Mouse (Mus musculus) urinary bladder, postnatal 25 days (tissue): ENCODE measurements around the gene B630019K06Rik.
"Not testable (repeated sequence)": the region's sequence is repeated elsewhere in the genome, so short reads cannot be mapped to it uniquely, and the experiment has no call there.

Experiments
- DNase-seq: peaks from one replicate; pipeline ENCODE4 v3.0.0; 2022; ENCODE audit warnings: low spot score

Gene B630019K06Rik

DNA sequence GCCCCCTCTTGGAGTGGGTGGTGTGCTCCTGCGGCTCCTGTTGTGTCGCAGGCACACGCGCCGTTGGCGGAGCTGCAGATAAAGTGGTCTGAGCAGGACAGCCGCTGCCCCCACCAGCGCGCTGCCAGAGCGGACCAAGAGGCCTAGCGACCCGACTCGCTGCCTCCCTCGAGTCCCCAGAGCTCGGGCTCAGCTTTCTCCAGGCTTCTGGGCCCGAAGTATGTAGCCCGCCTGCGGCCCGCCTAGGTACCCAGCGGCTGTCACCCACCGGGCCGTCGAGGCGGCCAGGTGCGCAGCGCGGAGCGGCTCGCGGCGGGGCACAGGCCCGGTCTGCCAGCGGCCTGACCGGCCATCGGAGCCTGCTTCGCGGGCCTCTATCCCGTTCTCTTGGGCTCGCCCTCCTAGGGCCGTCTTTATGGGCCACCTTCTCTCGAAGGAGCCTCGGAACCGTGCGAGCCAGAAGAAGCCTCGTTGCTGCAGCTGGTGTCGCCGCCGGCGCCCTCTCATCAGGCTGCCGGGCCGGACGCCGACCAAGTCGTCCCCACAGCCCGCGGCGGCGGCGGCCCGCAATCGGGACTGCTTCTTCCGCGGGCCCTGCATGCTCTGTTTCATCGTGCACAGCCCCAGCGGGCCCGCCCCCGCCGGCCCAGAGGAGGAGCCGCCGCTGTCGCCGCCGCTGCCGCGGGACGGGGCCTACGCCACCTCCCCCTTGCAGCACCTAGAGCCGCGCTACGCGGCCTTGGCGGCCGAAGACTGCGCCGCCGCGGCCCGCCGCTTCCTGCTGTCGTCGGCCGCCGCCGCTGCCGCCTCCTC lies at the start of gene B630019K06Rik:
TSS of gene B630019K06Rik (plus strand) at position 40 of the 813 bp plus-strand sequence.
- peak; percentile 55 for DNase-seq

DNA sequence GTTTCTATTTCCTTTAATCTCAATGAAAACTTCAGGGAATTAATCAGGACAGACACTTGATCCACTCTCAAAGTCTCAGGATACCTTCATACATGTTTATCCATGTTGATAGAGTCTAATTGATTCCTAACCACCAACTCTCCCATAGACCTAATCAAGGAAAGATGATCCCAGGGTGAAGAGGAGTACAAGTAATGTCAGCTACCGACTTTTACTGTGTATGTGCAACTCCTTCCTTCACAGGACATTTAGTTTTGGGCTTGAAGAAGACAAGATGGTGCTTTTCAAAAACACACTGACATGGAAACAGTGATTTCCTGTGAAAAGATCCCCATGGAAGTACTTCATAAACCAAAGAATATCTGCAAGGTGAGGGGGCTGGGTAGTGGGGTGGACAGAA lies 48.5 kb upstream of the B630019K06Rik start, which contains the start of gene Gm6592:
TSS of gene Gm6592 (plus strand) at position 301 of the 400 bp plus-strand sequence.
- no peak for DNase-seq

DNA sequence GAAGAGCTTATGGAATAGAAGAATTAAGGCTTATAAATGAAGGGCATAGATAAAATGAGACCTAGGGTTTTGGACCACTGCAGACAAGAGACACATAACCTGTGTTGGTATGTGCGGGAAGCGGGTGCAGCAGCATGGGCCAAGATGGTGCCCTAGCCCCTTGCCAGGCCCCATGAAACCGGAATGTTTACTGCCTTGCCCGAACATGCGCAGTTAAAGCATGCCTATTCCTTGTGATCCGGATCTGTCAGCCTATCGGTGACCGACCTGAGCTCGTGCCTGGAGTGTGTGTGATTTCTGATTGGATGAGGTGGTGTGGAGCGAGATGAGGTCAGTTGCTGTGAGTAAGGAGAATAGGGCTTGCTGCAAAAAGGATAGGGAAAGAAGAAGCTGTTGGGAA lies 39.7 kb upstream of the B630019K06Rik start:
- no peak for DNase-seq

DNA sequence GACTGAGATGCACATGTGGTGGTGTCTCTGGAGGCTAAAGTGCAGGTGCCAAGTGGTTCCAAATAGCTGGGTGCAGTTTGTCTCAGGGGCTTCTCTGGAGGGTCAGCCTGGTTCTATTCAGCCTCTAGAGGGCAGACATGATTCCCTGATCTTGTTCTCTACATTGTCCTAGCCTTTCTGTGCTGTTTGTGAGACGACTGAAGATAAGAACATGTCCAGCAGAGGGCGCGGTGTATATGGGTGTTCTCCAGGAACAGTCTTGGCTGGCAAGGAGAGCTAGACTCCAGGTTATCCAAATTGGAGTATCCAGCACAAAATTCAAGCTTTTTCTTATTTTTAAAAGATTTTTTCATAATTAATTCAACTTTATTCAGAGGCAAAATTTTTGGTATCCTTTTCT lies 27.9 kb upstream of the B630019K06Rik start:
- DNase-seq, result peak; percentile 47

DNA sequence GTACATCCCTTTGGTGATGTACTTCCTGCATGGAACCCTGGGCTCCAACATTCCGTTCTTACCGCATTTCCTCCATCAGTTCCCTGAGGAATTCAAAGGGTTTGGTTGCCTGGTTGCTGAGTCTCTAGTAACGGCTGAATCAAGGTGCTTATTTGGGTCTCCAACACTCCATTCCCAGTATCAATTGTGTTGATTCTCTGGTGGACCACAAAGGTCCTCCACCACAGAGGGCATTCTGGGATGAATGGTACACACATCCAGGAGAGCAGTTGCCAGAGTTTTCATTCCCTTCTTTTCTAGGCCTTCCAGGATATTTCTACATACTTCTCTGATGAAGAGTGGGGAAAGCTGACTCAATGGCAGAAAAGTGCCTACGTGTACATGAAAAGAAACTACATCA lies 18.2 kb upstream of the B630019K06Rik start, which contains the start of gene Gm5751:
TSS of gene Gm5751 (plus strand) at position 301 of the 400 bp plus-strand sequence.
- DNase-seq, result not testable (repeated sequence)

DNA sequence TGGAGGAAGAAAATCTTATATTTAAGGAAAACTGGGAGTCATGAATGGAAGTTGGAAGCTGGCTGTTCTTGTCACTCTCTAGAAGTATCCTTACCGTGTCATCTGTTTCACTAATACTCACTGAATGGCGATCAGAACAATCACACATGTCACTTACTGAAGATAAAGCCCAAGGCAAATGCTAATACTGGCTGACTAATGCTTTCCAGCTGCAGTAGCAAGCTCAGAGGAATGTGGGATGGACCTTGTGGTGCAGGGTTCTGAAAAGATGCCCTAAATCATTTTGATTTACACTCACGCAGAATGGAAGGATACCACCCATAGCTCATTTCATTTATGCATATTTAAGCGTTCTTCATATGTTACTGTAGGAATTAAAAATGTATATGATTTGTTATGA lies 7.8 kb upstream of the B630019K06Rik start:
- DNase-seq, result no peak

DNA sequence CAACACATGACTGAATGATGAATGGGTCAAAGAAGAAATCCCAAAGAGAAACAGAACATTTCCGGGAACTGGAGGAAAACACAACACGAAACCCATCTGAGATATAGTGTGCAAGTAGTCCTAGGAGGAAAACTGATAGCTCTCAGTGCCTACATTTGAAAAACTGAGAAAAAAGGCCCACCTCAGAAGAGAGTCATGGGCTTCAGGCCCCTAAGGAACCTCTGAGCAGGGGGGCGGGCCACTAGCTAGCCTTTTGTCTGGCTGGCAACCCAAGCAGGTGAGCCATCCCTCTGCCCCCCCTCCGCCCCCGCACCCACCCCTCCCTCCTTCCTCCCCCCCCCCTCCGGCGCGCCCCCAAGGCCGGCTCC lies 223 bp upstream of the B630019K06Rik start:
- DNase-seq, result no peak

DNA sequence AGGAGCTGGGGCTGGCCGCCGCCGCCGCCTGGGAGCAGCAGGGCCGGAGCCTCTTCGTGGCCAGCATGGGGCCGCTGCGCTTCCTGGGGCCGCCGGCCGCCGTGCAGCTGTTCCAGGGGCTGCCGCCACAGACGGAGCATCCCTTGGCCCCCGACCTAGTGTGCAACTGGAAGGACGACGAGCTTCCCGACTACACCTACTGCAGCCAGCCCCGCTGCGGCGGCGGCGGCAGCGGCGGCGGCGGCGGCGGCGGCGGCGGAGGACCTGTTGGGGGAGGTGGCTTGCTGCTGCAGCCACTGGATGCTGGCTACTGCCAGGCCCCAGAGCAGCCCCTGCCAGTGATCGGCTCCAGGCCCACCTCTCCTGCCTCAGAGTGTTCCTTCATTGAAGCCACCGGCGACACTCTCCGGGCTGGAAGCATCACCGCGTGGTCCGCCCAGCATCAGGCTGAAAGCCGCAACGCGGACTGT lies 1.0 kb downstream of the B630019K06Rik start:
- peak; percentile 3 for DNase-seq

DNA sequence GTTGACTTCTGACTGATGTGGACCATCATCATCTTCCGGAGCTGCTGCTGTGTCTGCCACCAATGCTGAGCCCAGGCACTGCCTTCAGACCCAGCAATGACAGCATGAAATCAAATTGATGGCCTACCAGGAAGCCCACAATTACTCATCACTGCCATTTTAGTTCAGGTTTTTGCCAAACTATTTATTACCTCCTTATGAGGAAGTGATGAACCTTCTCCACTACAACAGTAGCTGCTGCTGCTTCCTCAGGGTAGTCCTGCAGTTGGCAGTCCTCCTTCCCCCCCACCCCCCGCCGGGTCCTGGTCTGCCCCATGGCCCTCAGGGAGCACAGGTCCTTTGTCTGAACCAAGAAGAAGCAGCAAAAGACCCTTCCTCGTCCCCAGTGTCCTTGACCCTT lies 8.6 kb downstream of the B630019K06Rik start:
- DNase-seq, result no peak

DNA sequence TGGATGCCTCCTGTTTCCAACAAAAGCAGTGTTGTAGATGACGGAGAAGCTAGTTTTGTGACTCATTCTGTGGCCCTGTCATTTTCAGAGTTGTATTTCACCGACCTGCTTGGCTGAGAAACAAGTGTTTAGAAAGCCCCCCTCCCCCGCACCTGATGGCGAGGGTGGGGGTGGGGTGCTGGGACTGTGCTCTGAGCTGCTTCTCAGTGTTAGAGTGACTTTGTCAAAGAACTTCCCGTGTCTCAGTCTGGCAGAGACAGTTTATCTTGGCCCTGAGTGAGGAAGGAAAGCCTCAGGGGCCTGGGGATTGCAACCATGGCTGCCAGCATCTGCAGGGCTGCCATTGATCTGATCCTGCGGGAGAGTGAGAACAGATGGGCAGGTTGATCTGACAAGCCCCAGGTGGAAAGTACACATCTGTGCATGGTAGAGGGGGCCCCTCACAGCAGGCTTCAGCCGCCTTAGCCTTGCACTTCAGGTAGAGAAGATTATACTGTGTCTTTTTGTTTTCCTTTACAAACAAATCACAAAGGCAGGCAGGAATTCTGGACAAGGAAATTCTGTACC lies 9.8 kb downstream of the B630019K06Rik start:
- DNase-seq, result no peak

DNA sequence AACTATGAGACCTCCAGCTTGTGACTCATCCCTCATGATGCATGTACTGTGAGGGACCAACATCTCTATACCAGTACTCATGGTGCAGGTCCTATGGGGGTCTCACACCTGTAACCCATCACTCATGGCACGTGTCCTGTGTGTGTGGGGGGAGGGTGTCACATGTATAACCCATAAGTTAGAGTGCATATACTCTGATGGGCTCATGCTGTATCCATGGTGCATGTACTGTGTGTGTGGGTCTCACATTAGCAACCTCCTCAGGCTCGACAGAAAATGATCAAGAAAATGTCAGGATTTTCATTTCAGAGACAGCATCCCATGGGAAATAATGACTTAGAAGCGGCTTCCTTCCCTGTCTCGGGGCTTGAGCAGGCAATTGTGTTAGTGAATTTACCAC lies 28.9 kb downstream of the B630019K06Rik start:
- DNase-seq, result no peak

DNA sequence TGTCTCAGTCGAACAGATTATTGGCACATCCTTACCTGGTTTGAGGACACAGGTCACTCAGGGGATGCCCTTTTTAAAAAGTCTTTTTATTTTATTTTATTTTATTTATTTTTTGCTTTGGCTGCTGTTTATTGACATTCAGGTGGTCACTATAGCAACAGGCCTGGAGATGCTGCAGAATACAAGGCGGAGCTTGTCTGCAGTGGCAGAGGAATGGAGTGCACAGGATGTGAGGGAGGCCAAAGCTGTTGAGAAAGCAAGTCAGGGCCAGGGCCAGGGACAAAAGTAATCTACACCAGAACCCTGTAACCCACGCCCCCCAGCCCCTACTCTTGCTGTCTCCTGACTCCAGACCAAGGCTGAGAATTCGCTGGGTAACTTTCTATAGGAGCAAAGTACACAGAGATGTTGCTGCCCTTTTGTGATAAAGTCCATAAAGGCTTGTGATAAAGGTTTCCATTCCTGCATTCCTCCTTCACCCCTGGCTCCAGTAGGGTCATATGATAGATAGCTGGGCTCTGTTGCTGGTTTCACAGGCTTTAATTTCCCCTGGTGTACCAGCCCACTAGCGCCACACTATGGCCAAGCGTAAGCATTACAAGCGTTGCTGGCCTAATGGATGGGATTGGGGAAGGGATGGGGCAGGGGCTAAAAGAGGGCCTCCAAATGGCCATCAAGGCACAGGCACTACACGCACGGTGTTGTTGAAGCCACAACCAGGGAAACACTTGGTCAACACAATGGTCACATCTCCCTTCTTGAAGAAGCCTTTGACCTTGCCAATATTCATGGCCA lies 29.8 kb downstream of the B630019K06Rik start:
- DNase-seq, result no peak

DNA sequence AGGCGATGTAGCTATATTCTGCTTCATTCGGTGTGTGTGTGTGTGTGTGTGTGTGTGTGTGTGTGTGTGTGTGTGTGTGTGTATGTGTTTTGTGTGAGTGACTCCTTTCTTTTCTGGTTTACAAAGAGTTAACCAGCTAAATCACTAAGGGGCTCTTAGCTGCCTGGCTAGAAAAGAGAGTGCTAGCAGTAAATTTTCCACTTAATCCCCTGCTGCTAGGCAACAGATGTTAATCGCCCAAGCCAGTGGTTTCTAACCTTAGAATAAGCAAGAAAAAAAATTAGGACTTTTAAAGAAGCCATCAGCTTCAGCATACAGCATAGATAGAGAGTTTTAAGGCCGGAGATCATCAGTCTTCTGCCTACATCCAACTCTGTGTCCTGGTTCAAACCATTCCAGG lies 35.1 kb downstream of the B630019K06Rik start:
- DNase-seq, result no peak

DNA sequence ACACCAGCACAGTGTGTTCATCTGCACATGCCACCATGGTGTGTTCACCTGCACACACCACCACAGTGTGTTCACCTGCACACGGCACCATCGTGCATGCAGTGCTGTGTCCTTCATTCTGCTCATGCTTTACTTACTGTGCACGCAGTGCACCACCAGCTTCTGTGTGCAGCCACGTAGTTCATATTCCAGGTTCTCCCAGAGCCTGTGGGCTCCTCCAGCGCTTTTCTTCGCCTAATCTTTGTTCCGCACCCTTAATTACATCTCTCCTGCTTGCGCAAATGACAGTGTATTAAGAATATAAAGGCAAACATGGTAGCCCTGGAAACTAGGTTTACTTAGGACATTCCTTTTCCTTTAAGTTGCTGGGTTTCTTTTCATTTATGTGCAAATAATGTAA lies 51.9 kb downstream of the B630019K06Rik start:
- DNase-seq, result no peak
